Mouse (Mus musculus) kidney, postnatal 0 days (tissue): ENCODE data around the gene Gm8947. TPM values are rescaled to one million over a fixed set of nuclear protein-coding genes. Genes with fewer than 3 reads are reported as not detected.

Experiments used
- ATAC-seq: fragments of 200-750 bp; cut with Nextera tagmentation; replicated peaks from 2 replicates; pipeline ENCODE4 v1.8.0; 2017; ENCODE audit warnings: low read depth, moderate number of reproducible peaks, moderate TSS enrichment, moderate library complexity; ENCODE audit not compliant: low FRiP score
- DNase-seq: peaks from one replicate; pipeline ENCODE4 v3.0.0-alpha.2; 2016; ENCODE audit warnings: low spot score
- H3K27ac ChIP-seq: fragments of 300-500 bp; sonication (generic); 2 replicates; pipeline ENCODE4 v1.5.1; 2014; ENCODE audit warnings: mild to moderate bottlenecking
- H3K27me3 ChIP-seq: fragments of 300-500 bp; sonication (generic); 2 replicates; pipeline ENCODE4 v1.6.1; 2014; ENCODE audit warnings: low read length, mixed read lengths; ENCODE audit not compliant: insufficient read depth
- H3K36me3 ChIP-seq: fragments of 300-500 bp; sonication (generic); 2 replicates; pipeline ENCODE4 v1.6.1; 2014; ENCODE audit warnings: low read length, mixed read lengths; ENCODE audit not compliant: insufficient read depth
- H3K4me1 ChIP-seq: fragments of 300-500 bp; sonication (generic); replicated peaks from 2 replicates; pipeline ENCODE4 v1.6.1; 2014; ENCODE audit warnings: antibody characterized with exemption, low read length, mixed read lengths; ENCODE audit not compliant: insufficient read depth
- H3K4me2 ChIP-seq: fragments of 300-500 bp; sonication (generic); 2 replicates; pipeline ENCODE4 v1.6.1; 2014; ENCODE audit warnings: mild to moderate bottlenecking, low read length, moderate library complexity, mixed read lengths
- H3K4me3 ChIP-seq: fragments of 300-500 bp; sonication (generic); replicated peaks from 2 replicates; pipeline ENCODE4 v1.5.1; 2014; ENCODE audit warnings: low read depth, low read length
- H3K9ac ChIP-seq: fragments of 300-500 bp; sonication (generic); 2 replicates; pipeline ENCODE4 v1.6.1; 2014; ENCODE audit warnings: low read depth, low read length
- H3K9me3 ChIP-seq: fragments of 300-500 bp; sonication (generic); replicated peaks from 2 replicates; pipeline ENCODE4 v1.6.1; 2016; ENCODE audit warnings: low read length, inconsistent platforms, mixed read lengths
- CTCF ChIP-seq: IDR thresholded peaks from 2 replicates; pipeline ENCODE4 v1.5.1; 2016; ENCODE audit warnings: antibody characterized with exemption, low read depth, mild to moderate bottlenecking, moderate library complexity
- WGBS: fragments of 180-500 bp; shearing (Covaris S2); extraction: QIAGEN DNeasy Blood & Tissue Kit; methylation state at CpG from one replicate; pipeline ENCODE4 v1.1.7; 2014; 5-methylcytosine and 5-hydroxymethylcytosine counted together
- polyA plus RNA-seq: library from polyadenylated mRNA; unstranded; fragments of >200 nt; fragmentation: Nextera tagmentation; extraction: Ambion mirVana; gene quantifications from 2 replicates; pipeline ENCODE4 v1.2.1, GENCODE M21; 2015

The Gm8947 gene
- polyA plus RNA-seq, 1 experiment from 2014 or later, result 0.61 TPM

DNA sequence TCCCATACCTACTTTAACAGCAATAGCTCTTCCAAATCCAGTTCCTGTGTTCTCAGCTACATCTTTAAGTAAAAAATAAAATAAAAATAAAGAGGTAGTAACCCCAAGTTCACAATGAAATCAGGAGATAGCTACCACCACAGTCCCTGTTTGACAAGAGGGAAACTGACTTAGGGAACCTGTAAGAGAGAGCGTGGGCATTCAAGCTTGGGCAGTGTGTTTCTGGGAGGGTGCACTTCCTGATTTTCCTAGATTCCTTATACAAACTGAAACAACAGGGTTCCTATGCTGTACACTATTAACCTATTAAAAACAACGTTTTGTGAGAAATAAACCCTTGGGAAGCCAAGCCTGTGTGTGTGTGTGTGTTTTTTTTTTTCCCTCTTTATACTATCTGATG, 22.7 kb downstream of the Gm8947 start:
- no peak for TF ChIP-seq CTCF
- no peak for ATAC-seq

GRCm38 (mm10) chr1:151215985-151216384, 23.8 kb downstream of the Gm8947 start:
- no peak overlapping the region for H3K4me2 ChIP-seq
- 0 out of 2 replicates have a peak, but pooled peaks cover 5% of the 10 kb centered on the region for H3K4me1 ChIP-seq
- DNase-seq, result no peak
- no peak overlapping the region for H3K9ac ChIP-seq
- ATAC-seq, result peak; percentile 70
- 22% methylated on average over 1 of the region's 1 CpGs for WGBS
- H3K27me3 ChIP-seq, result no peaks in the 10 kb centered on the region
- no peaks in the 10 kb centered on the region for H3K9me3 ChIP-seq
- peak overlapping the region; percentile 81 for H3K27ac ChIP-seq
- no peak overlapping the region for H3K4me3 ChIP-seq
- TF ChIP-seq CTCF, result no peak
- no peaks in the 10 kb centered on the region for H3K36me3 ChIP-seq

More for the DNA sequence above, 22.7 kb downstream of the Gm8947 start:
- no peak overlapping the region for H3K4me3 ChIP-seq
- H3K4me2 ChIP-seq, result no peak overlapping the region
- DNase-seq, result no peak
- 0 out of 2 replicates have a peak, but pooled peaks cover 5% of the 10 kb centered on the region for H3K4me1 ChIP-seq
- no peak overlapping the region; the same call in 1 of the 2 replicates for H3K27ac ChIP-seq
- H3K9ac ChIP-seq, result no peak overlapping the region
- no peaks in the 10 kb centered on the region for H3K36me3 ChIP-seq
- H3K9me3 ChIP-seq, result no peaks in the 10 kb centered on the region
- no peaks in the 10 kb centered on the region for H3K27me3 ChIP-seq
- WGBS, result 55% methylated on average over 2 of the region's 2 CpGs

DNA sequence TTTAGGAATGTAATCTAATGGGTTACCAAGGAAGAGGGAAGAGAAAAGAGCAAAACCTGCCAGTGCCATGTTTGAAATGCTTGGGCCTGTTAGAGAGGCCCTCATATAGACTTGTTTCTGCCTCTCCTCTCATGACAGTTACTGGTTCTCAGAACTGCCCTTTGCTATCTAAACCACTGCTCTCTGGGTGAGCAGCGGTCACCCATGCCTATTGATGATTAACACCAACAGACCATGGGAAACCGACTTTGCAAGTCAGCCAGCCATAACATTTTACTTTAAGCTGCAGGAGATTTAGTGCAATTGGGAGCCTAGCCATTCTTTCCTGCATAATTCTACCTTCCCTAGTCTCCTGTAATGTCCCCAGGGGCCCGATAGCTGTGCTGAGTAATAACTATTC, 24.2 kb downstream of the Gm8947 start:
- Histone ChIP-seq H3K4me3 (no peak overlapping the region), H3K9ac (no peak overlapping the region), H3K36me3 (no peaks in the 10 kb centered on the region), H3K27ac (peak overlapping the region; percentile 81), H3K9me3 (no peaks in the 10 kb centered on the region), H3K4me2 (no peak overlapping the region), H3K27me3 (no peaks in the 10 kb centered on the region), H3K4me1 (0 out of 2 replicates have a peak, but pooled peaks cover 5% of the 10 kb centered on the region)
- WGBS, result 30% methylated on average over 3 of the region's 3 CpGs
- no peak for TF ChIP-seq CTCF
- DNase-seq (peak; percentile 52), ATAC-seq (peak; percentile 84)

DNA sequence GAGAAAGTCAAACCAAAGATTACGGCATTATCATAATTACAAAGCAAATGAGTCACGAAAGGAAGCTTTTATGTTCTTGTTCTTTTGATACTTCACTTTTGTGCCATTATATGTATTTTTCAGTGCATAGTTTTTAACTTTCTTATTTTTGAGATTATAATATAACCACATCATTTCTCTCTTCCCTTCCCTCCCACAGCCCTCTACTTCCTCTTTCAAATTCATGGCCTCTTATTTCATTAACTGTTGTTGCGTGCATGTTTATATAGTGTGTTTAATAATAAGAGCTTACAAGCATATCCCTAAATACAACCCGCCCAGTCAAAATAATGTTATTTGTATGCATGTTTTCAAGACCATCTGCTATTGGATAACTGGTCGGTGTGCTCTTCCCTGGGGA, 26.9 kb downstream of the Gm8947 start:
- Histone ChIP-seq H3K27me3 (no peaks in the 10 kb centered on the region), H3K36me3 (no peaks in the 10 kb centered on the region), H3K4me2 (no peak overlapping the region), H3K4me3 (no peak overlapping the region), H3K4me1 (0 out of 2 replicates have a peak, but pooled peaks cover 5% of the 10 kb centered on the region), H3K9ac (no peak overlapping the region), H3K9me3 (no peaks in the 10 kb centered on the region), H3K27ac (no peak overlapping the region)
- TF ChIP-seq CTCF, result no peak
- ATAC-seq (no peak), DNase-seq (no peak)
- 91% methylated on average over 5 of the region's 5 CpGs for WGBS

- TF ChIP-seq CTCF, result no peak
- WGBS, result 79% methylated on average over 7 of the region's 7 CpGs
- 0 out of 2 replicates have a peak, but pooled peaks cover 5% of the 10 kb centered on the region for H3K4me1 ChIP-seq
- no peak overlapping the region for H3K4me2 ChIP-seq
- no peaks in the 10 kb centered on the region for H3K9me3 ChIP-seq
- ATAC-seq (no peak), DNase-seq (no peak)
- H3K9ac ChIP-seq, result no peak overlapping the region
- H3K4me3 ChIP-seq, result no peak overlapping the region
- H3K27ac ChIP-seq, result no peak overlapping the region
- H3K27me3 ChIP-seq, result no peaks in the 10 kb centered on the region
- H3K36me3 ChIP-seq, result no peaks in the 10 kb centered on the region
Observed at GRCm38 (mm10) chr1:151220098-151220497, 27.9 kb downstream of the Gm8947 start.

DNA sequence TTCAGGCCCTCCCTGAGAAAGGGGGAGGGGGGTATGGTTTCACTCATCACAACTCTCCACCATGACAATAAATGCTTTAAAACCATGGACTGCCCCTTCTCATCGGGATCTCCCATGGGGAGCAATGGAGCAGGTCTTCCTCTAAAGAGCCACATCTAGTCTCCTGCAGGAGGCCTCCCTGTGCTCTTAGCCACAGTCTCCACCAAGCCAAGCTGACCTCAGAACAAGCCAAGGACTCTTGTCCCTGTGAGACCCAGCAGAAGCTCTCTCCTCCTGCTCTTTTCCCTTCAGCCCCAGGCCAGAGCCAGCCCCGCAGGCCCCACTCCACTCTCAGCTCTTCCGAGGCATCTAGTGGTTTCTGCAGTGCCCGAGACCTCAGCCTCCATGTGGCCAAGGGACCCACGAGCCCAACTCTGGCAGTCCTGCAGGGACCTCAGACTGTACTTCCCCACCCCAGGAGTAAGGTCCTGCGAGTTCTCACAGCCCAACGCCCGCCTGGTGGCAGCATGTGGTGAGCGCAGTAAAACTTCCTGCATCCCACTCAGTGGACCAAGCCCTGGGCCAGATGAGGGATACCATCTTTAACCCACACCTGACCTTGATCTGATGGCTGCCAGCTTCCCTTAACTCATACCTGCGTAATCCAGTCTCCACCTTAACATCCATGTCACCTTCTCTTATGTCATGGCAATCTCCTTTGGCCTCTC, 30.5 kb downstream of the Gm8947 start:
- H3K27ac ChIP-seq, result no peak overlapping the region
- TF ChIP-seq CTCF, result no peak
- H3K27me3 ChIP-seq, result no peaks in the 10 kb centered on the region
- no peaks in the 10 kb centered on the region for H3K9me3 ChIP-seq
- no peak overlapping the region for H3K4me3 ChIP-seq
- no peak for DNase-seq
- H3K4me2 ChIP-seq, result no peak overlapping the region
- no peak overlapping the region for H3K9ac ChIP-seq
- ATAC-seq, result no peak
- H3K4me1 ChIP-seq, result no peaks in the 10 kb centered on the region
- H3K36me3 ChIP-seq, result no peaks in the 10 kb centered on the region
- WGBS, result 89% methylated on average over 10 of the region's 10 CpGs
